ENCODE assay signal across 8 mouse cellular contexts in the genomic region with DNA sequence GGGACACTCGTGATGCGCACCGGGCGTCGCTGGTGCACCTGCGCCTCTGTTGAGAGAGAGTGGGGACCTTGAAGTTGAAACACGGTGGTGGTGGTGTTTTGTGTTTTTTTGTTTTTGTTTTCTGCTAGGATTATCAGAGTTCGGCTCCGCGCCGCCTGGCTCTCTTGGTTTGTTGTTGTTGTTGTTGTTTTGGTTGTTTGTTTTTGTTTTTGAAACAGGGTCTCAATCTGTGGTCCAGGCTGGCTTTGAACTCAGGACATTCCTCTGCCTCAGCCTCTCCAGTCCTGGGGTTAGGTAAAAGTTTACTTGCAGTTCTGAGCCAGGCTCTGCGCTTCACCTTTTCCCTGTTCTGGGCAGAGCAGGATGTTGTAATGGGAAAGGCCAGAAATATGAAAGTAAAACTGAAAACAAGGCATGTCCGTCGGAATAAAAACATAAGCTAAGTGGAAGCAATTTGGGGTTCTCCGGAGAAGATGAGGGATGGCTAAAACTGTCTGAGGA. TPM values are rescaled to one million over a fixed set of nuclear protein-coding genes. Genes with fewer than 3 reads are reported as not detected.
DNase-seq lines count a peak whose midpoint lies in the region; ATAC-seq and TF ChIP-seq lines count a peak whose summit lies in the region.

No protein-coding gene starts in this region.

- peak overlapping the region; percentile 84 for H3K4me2 ChIP-seq in embryonic facial prominence, embryonic 13.5 days
- H3K4me2 ChIP-seq in intestine, embryonic 14.5 days (ENCODE audit: low read length): peak overlapping the region; percentile 69
- peak overlapping the region; percentile 81 for H3K4me2 ChIP-seq in lung, embryonic 16.5 days (ENCODE audit: low read depth, low read length)

- no peak for DNase-seq in lung, adult 2 months
- no peak for DNase-seq in lung, postnatal 4 days
- peak; percentile 60 for DNase-seq in intestine, embryonic 14.5 days (ENCODE audit: low spot score)
- no peak for DNase-seq in frontal cortex, postnatal 25 days (ENCODE audit: low spot score in 2 of 2)
- DNase-seq in layer of hippocampus, adult 11-12 months (ENCODE audit: low spot score): no peak
- no peak for DNase-seq in retina, postnatal 1 day

- peak overlapping the region; percentile 86 for H3K9ac ChIP-seq in embryonic facial prominence, embryonic 13.5 days
- peak overlapping the region; percentile 67 for H3K9ac ChIP-seq in intestine, embryonic 14.5 days (ENCODE audit: low read length)
- peak overlapping the region; percentile 92 for H3K9ac ChIP-seq in lung, embryonic 16.5 days (ENCODE audit: low read length)

- H3K27ac ChIP-seq in embryonic facial prominence, embryonic 13.5 days: peak overlapping the region; percentile 90
- peak overlapping the region; percentile 88 for H3K27ac ChIP-seq in intestine, embryonic 14.5 days (ENCODE audit: low read depth)
- H3K27ac ChIP-seq in lung, embryonic 16.5 days (ENCODE audit: low read length): peak overlapping the region; percentile 94

- no peaks in the 10 kb centered on the region for H3K9me3 ChIP-seq in embryonic facial prominence, embryonic 13.5 days
- H3K9me3 ChIP-seq in intestine, embryonic 14.5 days (ENCODE audit: control insufficient read depth, low read length): no peaks in the 10 kb centered on the region
- no peaks in the 10 kb centered on the region for H3K9me3 ChIP-seq in lung, embryonic 16.5 days (ENCODE audit: control insufficient read depth, low read length)

- no peak for TF ChIP-seq CTCF in lung, adult 2 months (IDR thresholded peaks at IDR 0.05; ENCODE audit: insufficient read depth, low read length)

- no peak for TF ChIP-seq POLR2A in lung, adult 2 months (IDR thresholded peaks at IDR 0.05; ENCODE audit: borderline replicate concordance, extremely low read depth, low read depth, low read length)

- WGBS in lung, adult 2 months: 3% methylated on average over 15 of the region's 15 CpGs
- 17% methylated on average over 15 of the region's 15 CpGs for WGBS in embryonic facial prominence, embryonic 13.5 days
- WGBS in intestine, embryonic 14.5 days: 18% methylated on average over 15 of the region's 15 CpGs
- WGBS in lung, embryonic 16.5 days: 9% methylated on average over 15 of the region's 15 CpGs

- no peak for ATAC-seq in embryonic facial prominence, embryonic 13.5 days (ENCODE audit: insufficient number of reproducible peaks, insufficient read depth, low FRiP score, low TSS enrichment, low read depth)
- ATAC-seq in intestine, embryonic 14.5 days (replicated peaks; ENCODE audit: low FRiP score, low TSS enrichment, low read depth): no peak
- ATAC-seq in lung, embryonic 16.5 days (ENCODE audit: low read depth): no peak

- H3K27me3 ChIP-seq in embryonic facial prominence, embryonic 13.5 days: no peaks in the 10 kb centered on the region
- H3K27me3 ChIP-seq in intestine, embryonic 14.5 days (replicated peaks; ENCODE audit: control insufficient read depth, insufficient read depth, low read length): no peaks in the 10 kb centered on the region
- H3K27me3 ChIP-seq in lung, embryonic 16.5 days (ENCODE audit: control insufficient read depth, insufficient read depth, low read depth, low read length): no peaks in the 10 kb centered on the region

- H3K4me3 ChIP-seq in lung, adult 2 months (replicated peaks; ENCODE audit: extremely low read depth, low read depth, low read length): peak overlapping the region; percentile 84
- peak overlapping the region; percentile 85 for H3K4me3 ChIP-seq in embryonic facial prominence, embryonic 13.5 days
- H3K4me3 ChIP-seq in intestine, embryonic 14.5 days (ENCODE audit: low read depth, low read length): peak overlapping the region; percentile 78
- H3K4me3 ChIP-seq in lung, embryonic 16.5 days (ENCODE audit: low read length): peak overlapping the region; percentile 90

- 0 out of 2 replicates have a peak, but pooled peaks cover 3% of the 10 kb centered on the region for H3K36me3 ChIP-seq in embryonic facial prominence, embryonic 13.5 days
- peaks cover 4% of the 10 kb centered on the region; the same call in 1 of the 2 replicates for H3K36me3 ChIP-seq in intestine, embryonic 14.5 days (ENCODE audit: control insufficient read depth, insufficient read depth, low read length)
- H3K36me3 ChIP-seq in lung, embryonic 16.5 days (ENCODE audit: control insufficient read depth, insufficient read depth, low read length): peaks cover 9% of the 10 kb centered on the region

- peaks cover 12% of the 10 kb centered on the region for H3K4me1 ChIP-seq in lung, adult 2 months (ENCODE audit: control insufficient read depth, insufficient read depth, low read length)
- H3K4me1 ChIP-seq in embryonic facial prominence, embryonic 13.5 days: peaks cover 12% of the 10 kb centered on the region
- peaks cover 5% of the 10 kb centered on the region; the same call in 1 of the 2 replicates for H3K4me1 ChIP-seq in intestine, embryonic 14.5 days (replicated peaks; ENCODE audit: control insufficient read depth, insufficient read depth, low read length)
- H3K4me1 ChIP-seq in lung, embryonic 16.5 days (replicated peaks; ENCODE audit: control insufficient read depth, insufficient read depth, low read length): peaks cover 8% of the 10 kb centered on the region

RNA-seq across cellular contexts. Expression of a gene that starts 0.9 kb away (rescaled TPM):
- 24.8 and 28.2 TPM in 2 replicates for polyA plus RNA-seq in lung, adult 2 months (2012; rRNA removed)
- 2.5 and 4.4 TPM in 2 replicates for polyA plus RNA-seq in embryonic facial prominence, embryonic 13.5 days (2015; fragmentation: Nextera tagmentation; extraction: Ambion mirVana)
- 6.0 and 7.3 TPM in 2 replicates for polyA plus RNA-seq in intestine, embryonic 14.5 days (2014; fragmentation: Nextera tagmentation; extraction: Ambion mirVana)
- polyA plus RNA-seq in lung, embryonic 16.5 days (2015; fragmentation: Nextera tagmentation; extraction: Ambion mirVana): 1.8 and 2.7 TPM in 2 replicates

RNA-seq across cellular contexts. Expression of a gene that starts 5.2 kb away (rescaled TPM):
- 1.0 and 2.7 TPM in 2 replicates for polyA plus RNA-seq in lung, adult 2 months (2012; rRNA removed)
- 0.08 and 0.21 TPM in 2 replicates for polyA plus RNA-seq in embryonic facial prominence, embryonic 13.5 days (2015; fragmentation: Nextera tagmentation; extraction: Ambion mirVana)
- polyA plus RNA-seq in intestine, embryonic 14.5 days (2014; fragmentation: Nextera tagmentation; extraction: Ambion mirVana): 0.07 TPM in 1 of 2 replicates, not detected in the other
- 1.8 and 2.0 TPM in 2 replicates for polyA plus RNA-seq in lung, embryonic 16.5 days (2015; fragmentation: Nextera tagmentation; extraction: Ambion mirVana)
